Mouse (Mus musculus) midbrain, embryonic 11.5 days (tissue): ENCODE results near the gene Arrdc5. TPM values are rescaled to one million over a fixed set of nuclear protein-coding genes. Genes with fewer than 3 reads are reported as not detected.
A peak's percentile ranks its signal among the peaks of the same experiment; 100 is the strongest.

Experiments
- ATAC-seq: fragments of 200-750 bp; cut with Nextera tagmentation; 2 replicates; pipeline ENCODE4 v1.8.0; 2017; ENCODE audit warnings: moderate TSS enrichment, moderate library complexity; ENCODE audit not compliant: low FRiP score
- DNase-seq: peaks from one replicate; pipeline ENCODE4 v3.0.0; 2015; ENCODE audit warnings: low spot score; ENCODE audit errors: missing footprints
- H3K27ac ChIP-seq: fragments of 300-500 bp; sonication (generic); 2 replicates; pipeline ENCODE4 v1.5.1; 2014; ENCODE audit warnings: low read depth, low read length
- H3K27me3 ChIP-seq: fragments of 300-500 bp; sonication (generic); 2 replicates; pipeline ENCODE4 v1.6.1; 2014; ENCODE audit warnings: mild to moderate bottlenecking, low read length, moderate library complexity, mixed read lengths; ENCODE audit not compliant: control insufficient read depth, insufficient read depth
- H3K36me3 ChIP-seq: fragments of 300-500 bp; sonication (generic); 2 replicates; pipeline ENCODE4 v1.6.1; 2014; ENCODE audit warnings: mild to moderate bottlenecking, low read length, moderate library complexity, mixed read lengths; ENCODE audit not compliant: control insufficient read depth, insufficient read depth
- H3K4me1 ChIP-seq: fragments of 300-500 bp; sonication (generic); 2 replicates; pipeline ENCODE4 v1.6.1; 2014; ENCODE audit warnings: low read length; ENCODE audit not compliant: control insufficient read depth, insufficient read depth
- H3K4me2 ChIP-seq: fragments of 300-500 bp; sonication (generic); 2 replicates; pipeline ENCODE4 v1.6.1; 2014; ENCODE audit warnings: mild to moderate bottlenecking, moderate library complexity
- H3K4me3 ChIP-seq: fragments of 300-500 bp; sonication (generic); 2 replicates; pipeline ENCODE4 v1.5.1; 2014; ENCODE audit warnings: low read depth, low read length
- H3K9ac ChIP-seq: fragments of 300-500 bp; sonication (generic); 2 replicates; pipeline ENCODE4 v1.6.1; 2014; ENCODE audit warnings: low read length
- H3K9me3 ChIP-seq: fragments of 300-500 bp; sonication (generic); 2 replicates; pipeline ENCODE4 v1.6.1; 2016; ENCODE audit warnings: low read length; ENCODE audit not compliant: control insufficient read depth
- WGBS: fragments of 180-500 bp; shearing (Covaris S2); extraction: QIAGEN DNeasy Blood & Tissue Kit; methylation state at CpG from one replicate; pipeline ENCODE4 v1.1.7; 2014; 5-methylcytosine and 5-hydroxymethylcytosine counted together
- polyA plus RNA-seq: library from polyadenylated mRNA; unstranded; fragments of >200 nt; fragmentation: Nextera tagmentation; extraction: Ambion mirVana; gene quantifications from 2 replicates; pipeline ENCODE4 v1.2.1, GENCODE M21; 2014

Arrdc5 gene
- polyA plus RNA-seq, 1 experiment from 2014 or later, result not detected

- H3K9ac ChIP-seq, result no peak overlapping the region
- no peaks in the 10 kb centered on the region for H3K36me3 ChIP-seq
- H3K4me2 ChIP-seq, result no peak overlapping the region
- no peaks in the 10 kb centered on the region for H3K27me3 ChIP-seq
- 73% methylated on average over 1 of the region's 1 CpGs for WGBS
- no peak for DNase-seq
- no peaks in the 10 kb centered on the region for H3K9me3 ChIP-seq
- ATAC-seq, result no peak
- H3K27ac ChIP-seq, result no peak overlapping the region
- no peaks in the 10 kb centered on the region for H3K4me1 ChIP-seq
- H3K4me3 ChIP-seq, result no peak overlapping the region
Observed at GRCm38 (mm10) chr17:56296201-56296600, 3.9 kb downstream of the Arrdc5 start.

- Histone ChIP-seq H3K9me3 (no peaks in the 10 kb centered on the region), H3K9ac (no peak overlapping the region), H3K36me3 (no peaks in the 10 kb centered on the region), H3K27me3 (no peaks in the 10 kb centered on the region), H3K27ac (no peak overlapping the region), H3K4me1 (peaks cover 17% of the 10 kb centered on the region), H3K4me2 (no peak overlapping the region), H3K4me3 (no peak overlapping the region)
- ATAC-seq (no peak), DNase-seq (no peak)
- 93% methylated on average over 19 of the region's 19 CpGs for WGBS
Observed at GRCm38 (mm10) chr17:56294241-56294640, 5.8 kb downstream of the Arrdc5 start.

- no peak overlapping the region for H3K27ac ChIP-seq
- H3K4me3 ChIP-seq, result no peak overlapping the region
- no peak overlapping the region for H3K9ac ChIP-seq
- WGBS, result 94% methylated on average over 1 of the region's 1 CpGs
- H3K4me1 ChIP-seq, result peaks cover 25% of the 10 kb centered on the region
- no peaks in the 10 kb centered on the region for H3K9me3 ChIP-seq
- no peak overlapping the region for H3K4me2 ChIP-seq
- no peaks in the 10 kb centered on the region for H3K27me3 ChIP-seq
- H3K36me3 ChIP-seq, result no peaks in the 10 kb centered on the region
- no peak for DNase-seq
- ATAC-seq, result no peak
Observed at GRCm38 (mm10) chr17:56293291-56293690, 6.8 kb downstream of the Arrdc5 start.

- ATAC-seq, result no peak
- DNase-seq, result no peak
Observed at GRCm38 (mm10) chr17:56292531-56293222, 7.4 kb downstream of the Arrdc5 start, which contains the start of gene Plin3. Gene Plin3 (minus strand): TSS chr17:56292873.

GRCm38 (mm10) chr17:56291826-56292475 is 8.1 kb downstream of the Arrdc5 start:
- Histone ChIP-seq H3K27ac (no peak overlapping the region; the same call in none of the 2 replicates), H3K4me3 (no peak overlapping the region), H3K27me3 (no peaks in the 10 kb centered on the region), H3K9ac (peak overlapping the region; percentile 59), H3K36me3 (no peaks in the 10 kb centered on the region), H3K4me1 (peaks cover 29% of the 10 kb centered on the region), H3K9me3 (no peaks in the 10 kb centered on the region), H3K4me2 (no peak overlapping the region)
- 52% methylated on average over 7 of the region's 7 CpGs for WGBS
- no peak for DNase-seq
- ATAC-seq, result no peak

More at GRCm38 (mm10) chr17:56292531-56293222, 7.4 kb downstream of the Arrdc5 start, which contains the start of gene Plin3:
- 93% methylated on average over 4 of the region's 4 CpGs for WGBS
- H3K9me3 ChIP-seq, result no peaks in the 10 kb centered on the region
- H3K4me2 ChIP-seq, result no peak within 1 kb of the TSS
- 0 out of 2 replicates have a peak within 1 kb of the TSS, but pooled peaks have one; percentile 12 for H3K9ac ChIP-seq
- H3K36me3 ChIP-seq, result no peaks in the 10 kb centered on the region
- no peaks in the 10 kb centered on the region for H3K27me3 ChIP-seq
- H3K4me1 ChIP-seq, result peaks cover 28% of the 10 kb centered on the region
- H3K4me3 ChIP-seq, result no peak within 1 kb of the TSS
- H3K27ac ChIP-seq, result no peak within 1 kb of the TSS; the same call in 1 of the 2 replicates

GRCm38 (mm10) chr17:56291171-56291511 is 8.9 kb downstream of the Arrdc5 start:
- H3K4me2 ChIP-seq, result peak overlapping the region; percentile 63
- WGBS, result 1% methylated on average over 16 of the region's 16 CpGs
- H3K4me3 ChIP-seq, result peak overlapping the region; percentile 37; the same call in 1 of the 2 replicates
- no peaks in the 10 kb centered on the region for H3K27me3 ChIP-seq
- peak overlapping the region; percentile 59 for H3K9ac ChIP-seq
- no peaks in the 10 kb centered on the region for H3K9me3 ChIP-seq
- peak; percentile 89 for ATAC-seq
- H3K4me1 ChIP-seq, result peaks cover 29% of the 10 kb centered on the region
- DNase-seq, result peak; percentile 99
- peak overlapping the region; percentile 82 for H3K27ac ChIP-seq
- no peaks in the 10 kb centered on the region for H3K36me3 ChIP-seq

- peak overlapping the region; percentile 37 for H3K4me3 ChIP-seq
- H3K9me3 ChIP-seq, result no peaks in the 10 kb centered on the region
- H3K27ac ChIP-seq, result peak overlapping the region; percentile 82
- H3K36me3 ChIP-seq, result peaks cover under 1% of the 10 kb centered on the region; the same call in 1 of the 2 replicates
- no peaks in the 10 kb centered on the region for H3K27me3 ChIP-seq
- 3% methylated on average over 17 of the region's 17 CpGs for WGBS
- DNase-seq (peak; percentile 99), ATAC-seq (peak; percentile 79)
- peak overlapping the region; percentile 63 for H3K4me2 ChIP-seq
- peaks cover 29% of the 10 kb centered on the region for H3K4me1 ChIP-seq
- peak overlapping the region; percentile 71 for H3K9ac ChIP-seq
Observed at GRCm38 (mm10) chr17:56290388-56291170, 9.5 kb downstream of the Arrdc5 start.

- H3K4me1 ChIP-seq, result peaks cover 29% of the 10 kb centered on the region
- no peaks in the 10 kb centered on the region for H3K27me3 ChIP-seq
- H3K36me3 ChIP-seq, result peaks cover 3% of the 10 kb centered on the region; the same call in 1 of the 2 replicates
- H3K27ac ChIP-seq, result peak overlapping the region; percentile 82
- H3K4me2 ChIP-seq, result peak overlapping the region; percentile 63
- whole genome bisulfite sequencing, result 2% methylated on average over 23 of the region's 23 CpGs
- DNase-seq (peak; percentile 97), ATAC-seq (peak; percentile 33)
- H3K9me3 ChIP-seq, result no peaks in the 10 kb centered on the region
- H3K9ac ChIP-seq, result peak overlapping the region; percentile 71
- H3K4me3 ChIP-seq, result peak overlapping the region; percentile 37
Observed at GRCm38 (mm10) chr17:56289371-56290331, 10.4 kb downstream of the Arrdc5 start.
